Mouse (Mus musculus): ENCODE results near the gene Cog8. TPM values are rescaled to one million over a fixed set of nuclear protein-coding genes. Genes with fewer than 3 reads are reported as not detected.

Gene Cog8
- 37.6 TPM for polyA plus RNA-seq (2014; fragmentation: Illumina TruSeq; extraction: RNeasy Lipid Tissue Mini Kit (QIAGEN cat#74804); ENCODE audit: low read depth, low replicate concordance)

DNA sequence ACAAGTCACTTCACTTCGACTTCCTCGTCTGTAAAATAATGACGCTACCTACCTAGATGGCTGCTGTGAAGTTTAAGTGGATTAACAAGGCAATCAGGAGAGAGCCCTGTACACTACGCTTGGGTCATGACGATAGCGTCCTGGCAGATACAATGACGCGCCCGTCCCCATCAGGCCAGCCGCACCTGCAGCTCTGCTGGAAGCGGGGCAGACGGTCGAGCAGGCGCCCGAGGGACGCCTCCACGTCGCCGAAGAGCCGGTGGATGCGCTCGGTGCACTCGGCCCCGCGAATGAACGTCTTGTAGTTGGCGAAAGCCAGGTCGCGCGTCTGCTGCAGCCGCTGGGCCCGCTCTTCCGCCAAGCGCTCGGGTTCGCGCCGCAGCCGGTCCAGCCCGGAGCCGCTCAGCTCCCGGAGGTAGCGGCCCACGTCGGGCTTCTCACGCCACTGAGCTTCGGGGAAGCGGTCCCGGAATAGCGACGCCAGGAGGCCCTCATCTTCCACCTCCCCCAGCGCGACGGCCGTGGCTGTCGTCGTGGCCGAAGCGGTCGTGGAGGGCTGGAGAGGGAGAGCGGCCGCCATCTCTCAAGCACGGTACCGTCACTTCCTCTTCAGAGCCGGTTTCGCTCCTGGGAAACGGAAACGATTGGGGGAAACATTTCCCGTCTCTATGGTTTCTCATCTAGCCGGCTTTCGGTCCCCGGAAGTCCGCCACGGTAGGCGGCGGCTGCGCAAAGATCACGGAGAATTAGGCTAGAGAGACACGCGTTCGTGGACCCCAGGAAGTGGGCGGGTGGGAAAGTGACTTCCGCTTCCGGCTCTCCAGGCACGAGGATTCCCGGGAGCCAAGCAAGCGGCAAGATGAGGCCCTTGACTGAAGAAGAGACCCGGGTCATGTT is at the start of gene Cog8, which contains the start of gene Nip7:
Gene Cog8, minus strand, starts transcription at position 614 of the 897 bp plus-strand sequence.
Gene Nip7, plus strand, starts transcription at position 802 of the 897 bp plus-strand sequence.

DNA sequence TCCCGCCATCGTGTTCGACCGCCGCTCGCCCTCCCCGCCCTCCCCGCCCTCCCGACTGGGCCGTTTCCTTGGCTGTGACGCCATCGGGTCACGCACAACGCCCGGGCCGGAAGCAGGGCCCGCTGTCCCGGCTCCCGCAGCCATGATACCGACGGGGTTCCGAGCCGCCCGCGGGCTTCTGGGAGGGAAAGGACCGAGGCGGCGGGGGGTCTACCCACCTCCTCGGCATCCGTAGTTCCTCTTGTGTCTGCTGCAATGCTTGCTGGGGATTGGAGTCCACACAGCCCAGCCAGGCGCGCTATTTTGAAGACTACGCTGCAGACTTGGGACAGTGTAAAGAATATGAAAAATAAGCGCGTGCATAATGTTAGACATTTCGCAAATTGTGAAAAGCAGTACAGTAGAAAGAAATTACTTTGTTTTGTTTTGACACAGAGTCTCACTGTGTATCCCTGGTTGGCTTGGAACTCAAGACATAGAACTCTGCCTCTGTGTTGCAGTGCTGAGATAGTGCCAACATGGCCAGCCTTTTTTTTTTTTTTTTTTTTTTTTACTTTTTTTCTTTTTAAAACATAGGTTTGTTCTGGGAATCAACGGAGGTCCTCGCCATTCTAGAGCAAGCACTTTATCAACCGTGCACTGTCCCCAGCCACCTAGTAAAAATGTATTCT is 40.0 kb upstream of the Cog8 start, which contains the start of gene Terf2:
Gene Terf2, minus strand, starts transcription at position 182 of the 671 bp plus-strand sequence.

GRCm38 (mm10) chr8:107065511-107066496 is 9.3 kb upstream of the Cog8 start, which contains the start of gene Tmed6:
TSS of gene Tmed6 (minus strand) at chr8:107065644.

DNA sequence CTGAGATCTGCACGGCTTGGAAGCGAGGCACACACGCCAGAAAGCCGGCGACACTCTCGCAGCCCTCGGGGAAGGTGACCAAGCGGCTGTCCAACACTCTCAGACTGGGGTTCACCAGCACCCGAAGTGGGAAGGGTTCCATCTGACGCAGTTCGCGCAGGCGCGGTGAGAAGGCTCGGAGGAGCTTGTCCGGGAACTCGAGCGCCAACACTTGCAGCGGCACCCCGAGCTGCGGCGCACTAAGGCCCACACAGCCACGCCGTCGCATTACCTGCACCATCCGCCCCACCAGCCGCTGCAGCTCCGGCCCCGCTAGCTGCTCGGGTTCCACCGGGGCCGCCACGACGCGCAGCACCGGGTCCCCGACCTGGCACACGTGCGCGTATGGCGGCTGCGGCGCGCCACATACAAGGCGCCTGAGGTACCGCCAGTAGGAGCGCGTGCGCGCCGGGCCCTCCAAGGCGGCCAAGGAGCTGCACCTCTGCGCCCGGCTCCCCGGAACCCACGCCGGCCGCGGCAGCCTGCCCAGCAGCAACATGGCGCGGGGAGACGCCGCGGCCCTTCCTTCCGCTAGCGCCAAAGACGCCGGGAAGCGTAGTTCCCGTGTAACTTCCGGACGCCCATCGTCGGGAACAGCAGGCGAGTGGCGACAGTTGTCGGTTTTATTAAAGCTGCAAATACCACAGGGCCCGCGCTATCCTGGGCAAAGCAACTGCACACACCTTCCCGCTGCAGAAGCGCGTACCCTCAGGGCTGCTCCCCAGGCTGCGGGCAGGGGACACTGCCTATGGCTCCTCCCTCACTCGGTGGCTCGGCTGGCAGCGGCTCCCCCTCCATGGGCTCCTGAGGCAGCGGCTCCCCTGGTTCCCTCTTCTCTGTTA is 8.2 kb downstream of the Cog8 start, which contains the start of gene Pdf:
Gene Pdf, minus strand, starts transcription at position 554 of the 881 bp plus-strand sequence.

DNA sequence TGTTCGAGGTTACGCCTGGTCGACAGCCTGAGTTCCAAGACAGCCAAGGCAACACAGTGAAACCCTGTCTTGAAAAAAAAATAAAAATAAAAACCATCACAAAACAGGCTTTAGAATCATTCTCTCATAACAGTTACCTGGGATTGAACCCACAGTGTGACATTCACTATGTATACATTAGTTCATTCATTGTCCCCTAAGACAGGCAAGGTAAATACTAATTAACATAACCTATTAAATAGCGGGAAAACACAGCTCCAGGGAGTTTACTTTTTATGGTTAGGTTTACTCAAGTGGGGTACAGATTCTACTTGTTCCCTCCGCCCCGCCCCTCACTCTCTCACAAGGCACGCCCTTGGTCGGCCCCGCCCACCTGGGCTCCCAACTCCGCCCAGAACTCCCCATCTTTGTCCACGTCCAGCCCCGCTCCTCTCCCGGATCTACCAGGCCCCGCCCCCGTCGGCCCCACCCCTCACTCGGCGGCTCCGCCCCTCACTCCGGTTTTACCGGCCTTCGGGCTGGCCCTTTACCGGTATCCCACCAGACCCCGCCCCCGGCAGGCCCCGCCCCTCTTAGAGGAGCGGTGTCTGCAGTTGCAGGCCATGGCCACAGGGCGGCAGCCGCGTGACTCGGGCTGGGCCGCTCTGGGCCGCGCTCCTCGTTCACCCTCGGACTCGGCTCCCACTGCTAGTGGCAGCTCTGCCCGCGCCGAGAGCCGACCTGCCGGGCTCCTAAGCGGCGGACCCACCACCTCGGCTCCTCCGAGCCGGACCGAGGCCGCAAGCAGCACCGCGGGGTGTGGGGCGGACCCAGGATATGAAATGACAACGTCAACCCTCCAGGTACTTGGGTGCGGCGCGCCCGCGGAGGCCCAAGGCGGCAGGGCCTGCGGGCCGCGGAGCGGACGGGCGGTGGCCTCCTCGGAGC is 25.6 kb downstream of the Cog8 start, which contains the start of gene Vps4a:
Gene Vps4a, plus strand, starts transcription at position 573 of the 927 bp plus-strand sequence.

Other genes starting within 250 kb of the Cog8 start
- gene Has3, start 186.4 kb downstream of the Cog8 start, polyA plus RNA-seq (2014; fragmentation: Illumina TruSeq; extraction: RNeasy Lipid Tissue Mini Kit (QIAGEN cat#74804); ENCODE audit: low read depth, low replicate concordance) = 0.29 TPM
- 35.2 TPM for gene Utp4, start 163.1 kb downstream of the Cog8 start, polyA plus RNA-seq (2014; fragmentation: Illumina TruSeq; extraction: RNeasy Lipid Tissue Mini Kit (QIAGEN cat#74804); ENCODE audit: low read depth, low replicate concordance)
- 36.1 TPM for gene Sntb2, start 120.9 kb downstream of the Cog8 start, polyA plus RNA-seq (2014; fragmentation: Illumina TruSeq; extraction: RNeasy Lipid Tissue Mini Kit (QIAGEN cat#74804); ENCODE audit: low read depth, low replicate concordance)
- 53.2 TPM for gene Vps4a, start 25.5 kb downstream of the Cog8 start, polyA plus RNA-seq (2014; fragmentation: Illumina TruSeq; extraction: RNeasy Lipid Tissue Mini Kit (QIAGEN cat#74804); ENCODE audit: low read depth, low replicate concordance)
- gene Pdf, start 8.1 kb downstream of the Cog8 start, polyA plus RNA-seq (2014; fragmentation: Illumina TruSeq; extraction: RNeasy Lipid Tissue Mini Kit (QIAGEN cat#74804); ENCODE audit: low read depth, low replicate concordance) = 108 TPM
- gene Nip7, start 188 bp upstream of the Cog8 start, polyA plus RNA-seq (2014; fragmentation: Illumina TruSeq; extraction: RNeasy Lipid Tissue Mini Kit (QIAGEN cat#74804); ENCODE audit: low read depth, low replicate concordance) = 12.5 TPM
- gene Tmed6, start 9.0 kb upstream of the Cog8 start, polyA plus RNA-seq (2014; fragmentation: Illumina TruSeq; extraction: RNeasy Lipid Tissue Mini Kit (QIAGEN cat#74804); ENCODE audit: low read depth, low replicate concordance) = not detected
- gene Terf2, start 39.9 kb upstream of the Cog8 start, polyA plus RNA-seq (2014; fragmentation: Illumina TruSeq; extraction: RNeasy Lipid Tissue Mini Kit (QIAGEN cat#74804); ENCODE audit: low read depth, low replicate concordance) = 32.7 TPM
- gene Cyb5b, start 94.0 kb upstream of the Cog8 start, polyA plus RNA-seq (2014; fragmentation: Illumina TruSeq; extraction: RNeasy Lipid Tissue Mini Kit (QIAGEN cat#74804); ENCODE audit: low read depth, low replicate concordance) = 1,323 TPM
- gene Nfat5, start 236.8 kb upstream of the Cog8 start, polyA plus RNA-seq (2014; fragmentation: Illumina TruSeq; extraction: RNeasy Lipid Tissue Mini Kit (QIAGEN cat#74804); ENCODE audit: low read depth, low replicate concordance) = 226 TPM